Mouse (Mus musculus) heart, embryonic 11.5 days (tissue): ENCODE results near the gene Hhipl2. TPM values are rescaled to one million over a fixed set of nuclear protein-coding genes. Genes with fewer than 3 reads are reported as not detected.
A peak's percentile ranks its signal among the peaks of the same experiment; 100 is the strongest.
"Not testable (repeated sequence)": the region's sequence is repeated elsewhere in the genome, so short reads cannot be mapped to it uniquely, and the experiment has no call there.

Source experiments
- ATAC-seq: fragments of 200-750 bp; cut with Nextera tagmentation; replicated peaks from 2 replicates; pipeline ENCODE4 v1.8.0; 2017; ENCODE audit warnings: moderate library complexity; ENCODE audit not compliant: insufficient number of reproducible peaks, low FRiP score, low TSS enrichment
- H3K27ac ChIP-seq: fragments of 300-500 bp; sonication (generic); 2 replicates; pipeline ENCODE4 v1.5.1; 2014; ENCODE audit warnings: mild to moderate bottlenecking, low read depth, low read length
- H3K27me3 ChIP-seq: fragments of 300-500 bp; sonication (generic); 2 replicates; pipeline ENCODE4 v1.6.1; 2014; ENCODE audit warnings: mild to moderate bottlenecking, low read length, mixed read lengths; ENCODE audit not compliant: control insufficient read depth, insufficient read depth
- H3K36me3 ChIP-seq: fragments of 300-500 bp; sonication (generic); 2 replicates; pipeline ENCODE4 v1.6.1; 2014; ENCODE audit warnings: mild to moderate bottlenecking, low read length, moderate library complexity, mixed read lengths; ENCODE audit not compliant: control insufficient read depth, insufficient read depth
- H3K4me1 ChIP-seq: fragments of 300-500 bp; sonication (generic); 2 replicates; pipeline ENCODE4 v1.6.1; 2014; ENCODE audit warnings: low read length; ENCODE audit not compliant: control insufficient read depth, insufficient read depth
- H3K4me2 ChIP-seq: fragments of 300-500 bp; sonication (generic); 2 replicates; pipeline ENCODE4 v1.6.1; 2014; ENCODE audit warnings: mild to moderate bottlenecking, moderate library complexity
- H3K4me3 ChIP-seq: fragments of 300-500 bp; sonication (generic); 2 replicates; pipeline ENCODE4 v1.5.1; 2014; ENCODE audit warnings: low read depth, low read length
- H3K9ac ChIP-seq: fragments of 300-500 bp; sonication (generic); 2 replicates; pipeline ENCODE4 v1.6.1; 2014; ENCODE audit warnings: mild to moderate bottlenecking, low read depth, low read length, moderate library complexity
- H3K9me3 ChIP-seq: fragments of 300-500 bp; sonication (generic); replicated peaks from 2 replicates; pipeline ENCODE4 v1.6.1; 2016; ENCODE audit warnings: low read length; ENCODE audit not compliant: control insufficient read depth
- WGBS: fragments of 180-500 bp; shearing (Covaris S2); extraction: QIAGEN DNeasy Blood & Tissue Kit; methylation state at CpG from one replicate; pipeline ENCODE4 v1.1.7; 2014; ENCODE audit not compliant: insufficient replicate concordance; 5-methylcytosine and 5-hydroxymethylcytosine counted together
- polyA plus RNA-seq: library from polyadenylated mRNA; unstranded; fragments of >200 nt; fragmentation: Nextera tagmentation; extraction: Ambion mirVana; gene quantifications from 2 replicates; pipeline ENCODE4 v1.2.1, GENCODE M21; 2014

Gene Hhipl2
- polyA plus RNA-seq, 1 experiment from 2014 or later = 0.42 TPM

GRCm38 (mm10) chr1:183382621-183383020 is 35.4 kb upstream of the Hhipl2 start:
- H3K4me3 ChIP-seq = no peak overlapping the region
- H3K4me1 ChIP-seq = no peaks in the 10 kb centered on the region
- 92% methylated on average over 2 of the region's 2 CpGs for whole genome bisulfite sequencing
- no peaks in the 10 kb centered on the region for H3K9me3 ChIP-seq
- H3K36me3 ChIP-seq = no peaks in the 10 kb centered on the region
- no peak for ATAC-seq
- no peak overlapping the region for H3K27ac ChIP-seq
- 0 out of 2 replicates have a peak, but pooled peaks cover 2% of the 10 kb centered on the region for H3K27me3 ChIP-seq
- H3K9ac ChIP-seq = no peak overlapping the region
- no peak overlapping the region for H3K4me2 ChIP-seq

GRCm38 (mm10) chr1:183387421-183387820 is 30.6 kb upstream of the Hhipl2 start:
- not testable (repeated sequence) for H3K9ac ChIP-seq, H3K4me2 ChIP-seq, ATAC-seq, H3K36me3 ChIP-seq, H3K4me1 ChIP-seq, H3K4me3 ChIP-seq, H3K27me3 ChIP-seq, H3K9me3 ChIP-seq, H3K27ac ChIP-seq
- WGBS = 87% methylated on average over 3 of the region's 3 CpGs

- Histone ChIP-seq H3K4me2 (peak within 1 kb of the TSS; percentile 76), H3K27ac (no peak within 1 kb of the TSS), H3K4me3 (peak within 1 kb of the TSS; percentile 74), H3K27me3 (no peaks in the 10 kb centered on the region), H3K36me3 (0 out of 2 replicates have a peak, but pooled peaks cover 2% of the 10 kb centered on the region), H3K9me3 (no peaks in the 10 kb centered on the region), H3K9ac (peak within 1 kb of the TSS; percentile 66), H3K4me1 (peaks cover 2% of the 10 kb centered on the region; the same call in 1 of the 2 replicates)
- ATAC-seq = peak; percentile 98
- WGBS = 6% methylated on average over 44 of the region's 44 CpGs
Measured at GRCm38 (mm10) chr1:183388426-183389406, 29.3 kb upstream of the Hhipl2 start, which contains the start of gene Taf1a. Gene Taf1a, plus strand, starts transcription at chr1:183388981.

GRCm38 (mm10) chr1:183403396-183403795 is 14.6 kb upstream of the Hhipl2 start:
- H3K4me2 ChIP-seq = no peak overlapping the region
- no peak overlapping the region for H3K4me3 ChIP-seq
- H3K27ac ChIP-seq = no peak overlapping the region
- ATAC-seq = no peak
- H3K27me3 ChIP-seq = no peaks in the 10 kb centered on the region
- H3K9ac ChIP-seq = no peak overlapping the region
- no peaks in the 10 kb centered on the region for H3K4me1 ChIP-seq
- WGBS = 86% methylated on average over 3 of the region's 3 CpGs
- peaks cover 32% of the 10 kb centered on the region for H3K36me3 ChIP-seq
- no peaks in the 10 kb centered on the region for H3K9me3 ChIP-seq

GRCm38 (mm10) chr1:183414081-183414727 is 3.8 kb upstream of the Hhipl2 start:
- Histone ChIP-seq H3K4me1 (no peaks in the 10 kb centered on the region), H3K9me3 (no peaks in the 10 kb centered on the region), H3K4me2 (no peak overlapping the region), H3K36me3 (peaks cover 16% of the 10 kb centered on the region), H3K27ac (no peak overlapping the region), H3K27me3 (no peaks in the 10 kb centered on the region), H3K9ac (no peak overlapping the region), H3K4me3 (no peak overlapping the region)
- no peak for ATAC-seq
- 84% methylated on average over 15 of the region's 15 CpGs for WGBS

- H3K27ac ChIP-seq = no peak overlapping the region
- WGBS = 91% methylated on average over 7 of the region's 7 CpGs
- H3K27me3 ChIP-seq = no peaks in the 10 kb centered on the region
- H3K4me1 ChIP-seq = no peaks in the 10 kb centered on the region
- no peaks in the 10 kb centered on the region for H3K9me3 ChIP-seq
- no peak overlapping the region for H3K9ac ChIP-seq
- no peaks in the 10 kb centered on the region for H3K36me3 ChIP-seq
- H3K4me2 ChIP-seq = no peak overlapping the region
- H3K4me3 ChIP-seq = no peak overlapping the region
- ATAC-seq = no peak
Measured at GRCm38 (mm10) chr1:183419741-183420140, 1.7 kb downstream of the Hhipl2 start.

- H3K27ac ChIP-seq = no peak overlapping the region
- H3K9me3 ChIP-seq = no peaks in the 10 kb centered on the region
- H3K36me3 ChIP-seq = no peaks in the 10 kb centered on the region
- WGBS = 86% methylated on average over 10 of the region's 10 CpGs
- no peaks in the 10 kb centered on the region for H3K4me1 ChIP-seq
- H3K27me3 ChIP-seq = no peaks in the 10 kb centered on the region
- no peak overlapping the region for H3K9ac ChIP-seq
- H3K4me2 ChIP-seq = no peak overlapping the region
- ATAC-seq = no peak
- no peak overlapping the region for H3K4me3 ChIP-seq
Measured at GRCm38 (mm10) chr1:183420296-183420695, 2.3 kb downstream of the Hhipl2 start.

- H3K4me3 ChIP-seq = no peak overlapping the region
- no peaks in the 10 kb centered on the region for H3K4me1 ChIP-seq
- 93% methylated on average over 7 of the region's 7 CpGs for WGBS
- no peak overlapping the region for H3K9ac ChIP-seq
- no peak for ATAC-seq
- no peak overlapping the region for H3K27ac ChIP-seq
- no peak overlapping the region for H3K4me2 ChIP-seq
- no peaks in the 10 kb centered on the region for H3K27me3 ChIP-seq
- no peaks in the 10 kb centered on the region for H3K36me3 ChIP-seq
- no peaks in the 10 kb centered on the region for H3K9me3 ChIP-seq
Measured at GRCm38 (mm10) chr1:183424100-183424499, 6.1 kb downstream of the Hhipl2 start.
